ENCODE assay signal across 9 mouse cellular contexts in the genomic region with DNA sequence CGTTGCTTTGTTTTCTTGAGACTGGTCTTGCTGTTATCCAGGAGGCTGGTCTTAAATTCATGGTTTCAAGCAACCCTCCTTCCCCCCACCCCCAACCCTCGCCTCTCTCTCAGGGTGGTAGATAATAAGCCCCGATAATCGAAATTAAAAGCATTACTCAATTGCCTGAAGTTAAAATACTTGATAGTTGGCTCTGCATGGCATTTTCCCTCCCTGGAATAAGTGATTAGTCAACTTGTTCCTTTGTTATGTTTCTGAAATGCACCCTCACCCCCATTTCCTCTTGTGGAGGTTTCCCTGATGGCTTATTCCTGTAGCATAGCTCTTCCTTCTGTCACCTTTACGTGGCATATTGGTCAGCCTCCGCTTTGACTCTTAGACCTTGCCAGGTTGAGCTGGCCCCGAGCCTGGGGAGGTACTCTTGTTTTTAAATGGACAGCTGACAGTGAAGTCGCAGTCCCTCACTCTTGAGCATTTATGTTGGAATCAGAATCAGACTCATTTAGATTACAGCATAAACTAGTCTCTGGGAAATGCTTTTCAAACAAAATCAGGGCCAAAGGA. TPM values are rescaled to one million over a fixed set of nuclear protein-coding genes. Genes with fewer than 3 reads are reported as not detected.
DNase-seq lines count a peak whose midpoint lies in the region; ATAC-seq and TF ChIP-seq lines count a peak whose summit lies in the region.
"Had no signal": no experiment of that assay in that cellular context is flagged by ENCODE, and none has a peak within 500 bp of the region (broad histone marks: within the 10 kb centered on the region; RNA-seq: fewer than 3 reads in every experiment).

No protein-coding gene starts in this region.

- no peak for ATAC-seq in kidney, postnatal 0 days (replicated peaks; ENCODE audit: low FRiP score, low read depth)
- no peak for ATAC-seq in hindbrain, postnatal 0 days
- no peak for ATAC-seq in erythroid progenitor cell, adult 5-6 weeks (replicated peaks; ENCODE audit: low FRiP score, poor library complexity, severe bottlenecking)
- ATAC-seq: Patski had no signal

- peak overlapping the region; percentile 77 for H3K4me2 ChIP-seq in kidney, postnatal 0 days (ENCODE audit: low read length)
- H3K4me2 ChIP-seq in hindbrain, postnatal 0 days (ENCODE audit: low read depth, low read length), result peak overlapping the region; percentile 84

- 41% methylated on average over 8 of the region's 8 CpGs for WGBS in kidney, postnatal 0 days
- 42% methylated on average over 8 of the region's 8 CpGs for WGBS in hindbrain, postnatal 0 days

- H3K27me3 ChIP-seq in kidney, postnatal 0 days (ENCODE audit: insufficient read depth, low read length), result no peaks in the 10 kb centered on the region
- H3K27me3 ChIP-seq in hindbrain, postnatal 0 days (ENCODE audit: insufficient read depth, low read length), result no peaks in the 10 kb centered on the region
- H3K27me3 ChIP-seq: Patski had no signal

- H3K27ac ChIP-seq in kidney, postnatal 0 days, result no peak overlapping the region
- H3K27ac ChIP-seq in hindbrain, postnatal 0 days, result no peak overlapping the region

- no peaks in the 10 kb centered on the region for H3K36me3 ChIP-seq in kidney, postnatal 0 days (ENCODE audit: insufficient read depth, low read length)
- H3K36me3 ChIP-seq in hindbrain, postnatal 0 days (ENCODE audit: insufficient read depth, low read length), result no peaks in the 10 kb centered on the region

- no peak for DNase-seq in kidney, postnatal 0 days (ENCODE audit: low spot score)
- no peak for DNase-seq in kidney, adult 9 months
- DNase-seq in cerebellum, postnatal 14 days, result peak; percentile 82 to 87
- no peak for DNase-seq in hindbrain, postnatal 0 days (ENCODE audit: low spot score)
- DNase-seq in naive thymus-derived CD4-positive, alpha-beta T cell, adult 2 months (ENCODE audit: low read depth), result peak; percentile 30
- DNase-seq in thymus, postnatal 10 days (ENCODE audit: low spot score in 2 of 2), result no peak
- no peak for DNase-seq in spleen, adult 12 weeks (ENCODE audit: low spot score)

- H3K4me1 ChIP-seq in kidney, postnatal 0 days (replicated peaks; ENCODE audit: insufficient read depth, low read length), result peaks cover 16% of the 10 kb centered on the region; the same call in 1 of the 2 replicates
- peaks cover 28% of the 10 kb centered on the region for H3K4me1 ChIP-seq in hindbrain, postnatal 0 days (ENCODE audit: insufficient read depth, low read length)

- no peak for TF ChIP-seq CTCF in kidney, postnatal 0 days (IDR thresholded peaks at IDR 0.05; ENCODE audit: low read depth)
- TF ChIP-seq CTCF in hindbrain, postnatal 0 days (IDR thresholded peaks at IDR 0.05; ENCODE audit: low read depth), result no peak

- H3K9ac ChIP-seq in kidney, postnatal 0 days (ENCODE audit: low read depth, low read length), result no peak overlapping the region
- H3K9ac ChIP-seq in hindbrain, postnatal 0 days (replicated peaks; ENCODE audit: low read length), result peak overlapping the region; percentile 84

- no peaks in the 10 kb centered on the region for H3K9me3 ChIP-seq in kidney, postnatal 0 days (replicated peaks; ENCODE audit: low read length)
- H3K9me3 ChIP-seq in hindbrain, postnatal 0 days (ENCODE audit: low read length), result no peaks in the 10 kb centered on the region

- 0 out of 2 replicates have a peak overlapping the region, but pooled peaks have one; percentile 13 for H3K4me3 ChIP-seq in kidney, postnatal 0 days (replicated peaks; ENCODE audit: low read depth, low read length)
- peak overlapping the region; percentile 68 for H3K4me3 ChIP-seq in hindbrain, postnatal 0 days (ENCODE audit: low read length)

RNA-seq across cellular contexts. Expression of gene Mlxip, which starts 2.4 kb away (rescaled TPM):
- polyA plus RNA-seq in kidney, postnatal 0 days (2015; fragmentation: Nextera tagmentation; extraction: Ambion mirVana), result 13.8 and 14.9 TPM in 2 replicates
- total RNA-seq in hindbrain, postnatal 0 days (2014; rRNA removed), result 16.8 and 17.9 TPM in 2 replicates
- 8.7 and 12.5 TPM in 2 replicates for polyA plus RNA-seq in hindbrain, postnatal 0 days (2015; fragmentation: Nextera tagmentation; extraction: Ambion mirVana)
- total RNA-seq in erythroid progenitor cell, adult 5-6 weeks (2015; ENCODE audit: low replicate concordance), result 11.3 and 13.3 TPM in 2 replicates
- total RNA-seq in erythroid progenitor cell, adult 5-6 weeks (2017; ENCODE audit: low replicate concordance), result 2.0 and 2.8 TPM in 2 replicates

RNA-seq across cellular contexts. Expression of gene Bcl7a, which starts 53.3 kb away (rescaled TPM):
- polyA plus RNA-seq in kidney, postnatal 0 days (2015; fragmentation: Nextera tagmentation; extraction: Ambion mirVana), result 27.4 and 29.9 TPM in 2 replicates
- 42.4 and 42.6 TPM in 2 replicates for total RNA-seq in hindbrain, postnatal 0 days (2014; rRNA removed)
- polyA plus RNA-seq in hindbrain, postnatal 0 days (2015; fragmentation: Nextera tagmentation; extraction: Ambion mirVana), result 25.1 and 25.6 TPM in 2 replicates
- 15.1 and 18.0 TPM in 2 replicates for total RNA-seq in erythroid progenitor cell, adult 5-6 weeks (2015; ENCODE audit: low replicate concordance)
- 8.7 and 11.3 TPM in 2 replicates for total RNA-seq in erythroid progenitor cell, adult 5-6 weeks (2017; ENCODE audit: low replicate concordance)

Comparison
In these comparisons a context has a peak if more than half of its experiments do, and no peak if none do; other contexts are left out.
1. DNase-seq: peak in cerebellum, postnatal 14 days (2 of 2) and naive thymus-derived CD4-positive, alpha-beta T cell, adult 2 months (single experiment); none in kidney, postnatal 0 days (single experiment), kidney, adult 9 months (single experiment), hindbrain, postnatal 0 days (single experiment), thymus, postnatal 10 days (0 of 2) and spleen, adult 12 weeks (single experiment).